Mouse (Mus musculus) erythroid progenitor cell, adult 5-6 weeks (primary cell): ENCODE results near the gene Ttn. TPM values are rescaled to one million over a fixed set of nuclear protein-coding genes. Genes with fewer than 3 reads are reported as not detected.

Source experiments
- ATAC-seq: replicated peaks from 2 replicates; pipeline ENCODE4 v1.8.0; 2016; ENCODE audit warnings: moderate number of reproducible peaks, mild to moderate bottlenecking, moderate TSS enrichment, inconsistent platforms; ENCODE audit not compliant: poor library complexity, low FRiP score, severe bottlenecking
- total RNA-seq, 2 experiments: library from RNA; stranded (forward) in 1 of 2; stranded (reverse) in 1 of 2; fragments of 150-400 nt in 1 of 2; fragments of 186-747, 209-891 nt in 1 of 2; gene quantifications; 2 replicates each; pipeline versions ENCODE4 v1.2.3 to v1.2.4; 2015 to 2017; ENCODE audit warnings: low replicate concordance in 2 of 2

Ttn gene
- total RNA-seq, 2 experiments from 2014 or later: under 0.01 TPM; not detected in 1

- ATAC-seq: no peak
Observed at GRCm38 (mm10) chr2:76756461-76756860, 225.9 kb downstream of the Ttn start.

- no peak for ATAC-seq
Observed at GRCm38 (mm10) chr2:76751993-76752392, 230.4 kb downstream of the Ttn start.

- ATAC-seq: no peak
Observed at GRCm38 (mm10) chr2:76749341-76750110, 232.8 kb downstream of the Ttn start.

- ATAC-seq: no peak
Observed at GRCm38 (mm10) chr2:76748696-76749095, 233.7 kb downstream of the Ttn start.

GRCm38 (mm10) chr2:76719650-76720049 lies 262.7 kb downstream of the Ttn start:
- ATAC-seq: no peak

GRCm38 (mm10) chr2:76714984-76715383 lies 267.4 kb downstream of the Ttn start:
- ATAC-seq: no peak

GRCm38 (mm10) chr2:76708512-76708911 lies 273.8 kb downstream of the Ttn start:
- ATAC-seq: no peak

- ATAC-seq: no peak
Observed at GRCm38 (mm10) chr2:76705655-76706054, 276.7 kb downstream of the Ttn start.

GRCm38 (mm10) chr2:76702751-76703150 lies 279.6 kb downstream of the Ttn start:
- ATAC-seq: no peak

GRCm38 (mm10) chr2:76702188-76702587 lies 280.2 kb downstream of the Ttn start:
- ATAC-seq: no peak

GRCm38 (mm10) chr2:76695290-76695689 lies 287.1 kb downstream of the Ttn start:
- no peak for ATAC-seq

- ATAC-seq: no peak
Observed at GRCm38 (mm10) chr2:76693765-76694164, 288.6 kb downstream of the Ttn start.

- no peak for ATAC-seq
Observed at GRCm38 (mm10) chr2:76690436-76691204, 291.7 kb downstream of the Ttn start.

- no peak for ATAC-seq
Observed at GRCm38 (mm10) chr2:76688162-76688561, 294.2 kb downstream of the Ttn start.

GRCm38 (mm10) chr2:76687608-76688007 lies 294.7 kb downstream of the Ttn start:
- no peak for ATAC-seq

- no peak for ATAC-seq
Observed at GRCm38 (mm10) chr2:76686986-76687385, 295.4 kb downstream of the Ttn start.

GRCm38 (mm10) chr2:76682301-76682700 lies 300.0 kb downstream of the Ttn start:
- no peak for ATAC-seq

GRCm38 (mm10) chr2:76676401-76677226 lies 305.7 kb downstream of the Ttn start:
- ATAC-seq: no peak

GRCm38 (mm10) chr2:76675949-76676348 lies 306.4 kb downstream of the Ttn start:
- no peak for ATAC-seq

- ATAC-seq: no peak
Observed at GRCm38 (mm10) chr2:76675451-76675850, 306.9 kb downstream of the Ttn start.
